Mouse (Mus musculus): ENCODE data around the gene Myom1.

DNA sequence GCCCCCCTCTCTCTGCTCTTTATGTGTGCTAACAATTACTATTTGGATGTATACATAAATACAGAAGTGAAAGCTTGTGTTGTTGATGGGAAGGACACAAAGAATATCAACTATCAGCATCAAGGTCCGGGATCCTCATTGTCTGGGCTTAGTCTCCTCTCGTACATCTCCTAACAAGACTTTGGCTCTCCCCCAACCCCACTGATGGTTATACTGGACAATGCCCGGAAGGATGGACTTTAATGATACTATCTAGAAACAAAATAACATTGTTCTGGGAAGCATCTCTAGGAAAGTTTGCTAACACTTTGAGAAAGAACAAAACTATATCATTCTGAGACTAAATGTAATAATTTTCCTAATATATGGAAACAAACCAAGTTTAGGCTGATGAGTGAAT is 96.2 kb downstream of the Myom1 start:
- TF ChIP-seq POLR2A (IDR thresholded peaks at IDR 0.05; ENCODE audit: borderline replicate concordance, control insufficient read depth, low read depth, low read length) (no peak), CTCF (IDR thresholded peaks at IDR 0.05; ENCODE audit: control insufficient read depth, insufficient read depth, low read length) (no peak)
